Comparison of ENCODE assay signal across 12 mouse cellular contexts in the genomic region with DNA sequence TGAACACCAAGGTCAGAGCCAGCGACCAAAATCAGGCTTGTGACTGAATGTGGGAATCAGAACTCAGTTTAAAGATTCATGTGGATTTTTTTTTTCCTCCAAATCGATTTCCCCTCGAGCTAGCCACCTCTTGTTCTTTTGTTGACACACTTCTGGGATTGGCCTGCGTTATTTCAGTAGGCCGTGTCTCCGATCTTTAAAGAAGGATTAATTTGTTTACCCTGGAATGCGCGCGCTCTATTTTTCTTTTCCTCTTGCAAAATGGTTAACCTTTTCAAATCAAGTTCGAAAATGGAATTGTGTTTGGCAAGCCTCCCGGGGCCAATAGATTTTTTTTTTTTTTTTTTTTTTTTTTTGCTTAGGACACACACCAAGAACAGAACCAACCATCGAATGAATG. TPM values are rescaled to one million over a fixed set of nuclear protein-coding genes. Genes with fewer than 3 reads are reported as not detected.
"Had no signal": no experiment of that assay in that cellular context is flagged by ENCODE, and none has a peak within 500 bp of the region (broad histone marks: within the 10 kb centered on the region; RNA-seq: fewer than 3 reads in every experiment).

No protein-coding gene starts in this region.

- H3K27me3 ChIP-seq: liver, embryonic 12.5 days had no signal

- H3K36me3 ChIP-seq: limb, embryonic 10.5 days; liver, embryonic 12.5 days had no signal

- ATAC-seq: intestine, postnatal 0 days; liver, embryonic 12.5 days had no signal

- H3K4me2 ChIP-seq: liver, embryonic 12.5 days had no signal

- DNase-seq: kidney, adult 8-10 months; kidney, postnatal 25 days; lung, postnatal 36 days; thymus, postnatal 4 days had no signal

- H3K9me3 ChIP-seq: limb, embryonic 10.5 days; liver, embryonic 12.5 days had no signal

- H3K4me3 ChIP-seq: left cerebral cortex, adult 2 months; limb, embryonic 10.5 days; liver, embryonic 12.5 days had no signal

- H3K27ac ChIP-seq: left cerebral cortex, adult 2 months; limb, embryonic 10.5 days; liver, embryonic 12.5 days; stomach, postnatal 0 days had no signal

- H3K4me1 ChIP-seq: limb, embryonic 10.5 days; liver, embryonic 12.5 days had no signal

- H3K9ac ChIP-seq: liver, embryonic 12.5 days had no signal

RNA-seq across cellular contexts. Expression of gene Rph3a, which starts 54.8 kb away (rescaled TPM):
- total RNA-seq: megakaryocyte progenitor cell, adult 5-6 weeks; neutrophil, adult 5-6 weeks had no signal
- polyA plus RNA-seq: limb, embryonic 10.5 days; liver, embryonic 12.5 days; liver, embryonic 16.5 days had no signal
